Mouse (Mus musculus): Measurements from ENCODE around the gene Avl9. TPM values are rescaled to one million over a fixed set of nuclear protein-coding genes. Genes with fewer than 3 reads are reported as not detected.

The Avl9 gene
- total RNA-seq, 2 experiments from 2014 or later, result 3.8 to 4.9 TPM

- intact Hi-C loops (cut with DNase I; ENCODE audit: low total_unique reads), result no loop called here
- no peak for DNase-seq
Observed at GRCm38 (mm10) chr6:56785068-56785467, 70.4 kb downstream of the Avl9 start.

- intact Hi-C loops (cut with DNase I; ENCODE audit: low total_unique reads), result no loop called here
- DNase-seq, result no peak
Observed at GRCm38 (mm10) chr6:56787668-56788067, 73.0 kb downstream of the Avl9 start.

GRCm38 (mm10) chr6:56789336-56789735 is 74.6 kb downstream of the Avl9 start:
- no peak for DNase-seq
- intact Hi-C loops (cut with DNase I; ENCODE audit: low total_unique reads), result no loop called here

- DNase-seq, result no peak
- intact Hi-C loops (cut with DNase I; ENCODE audit: low total_unique reads), result no loop called here
Observed at GRCm38 (mm10) chr6:56794834-56795233, 80.1 kb downstream of the Avl9 start.

GRCm38 (mm10) chr6:56796232-56796631 is 81.5 kb downstream of the Avl9 start:
- intact Hi-C loops (cut with DNase I; ENCODE audit: low total_unique reads), result no loop called here

GRCm38 (mm10) chr6:56796668-56797141 is 82.0 kb downstream of the Avl9 start:
- intact Hi-C loops (cut with DNase I; ENCODE audit: low total_unique reads), result no loop called here
- peak; percentile 23 for DNase-seq

More at GRCm38 (mm10) chr6:56796232-56796631, 81.5 kb downstream of the Avl9 start:
- no peak for DNase-seq

GRCm38 (mm10) chr6:56797311-56798151 is 82.8 kb downstream of the Avl9 start, which contains the start of gene Kbtbd2:
Gene Kbtbd2, minus strand, starts transcription at chr6:56797813.
- intact Hi-C loops (cut with DNase I; ENCODE audit: low total_unique reads), result no loop called here
- peak; percentile 95 for DNase-seq

GRCm38 (mm10) chr6:56798152-56798465 is 83.4 kb downstream of the Avl9 start:
- intact Hi-C loops (cut with DNase I; ENCODE audit: low total_unique reads), result no loop called here
- no peak for DNase-seq

GRCm38 (mm10) chr6:56805026-56805425 is 90.3 kb downstream of the Avl9 start:
- intact Hi-C loops (cut with DNase I; ENCODE audit: low total_unique reads), result loop anchor here (5.0 kb wide), 1 partner anchor 102 kb away; no protein-coding TSS in a partner anchor
- no peak for DNase-seq

GRCm38 (mm10) chr6:56806195-56806594 is 91.5 kb downstream of the Avl9 start:
- no peak for DNase-seq
- intact Hi-C loops (cut with DNase I; ENCODE audit: low total_unique reads), result loop anchor here (5.0 kb wide), 1 partner anchor 101 kb away; no protein-coding TSS in a partner anchor

GRCm38 (mm10) chr6:56808656-56809055 is 94.0 kb downstream of the Avl9 start:
- intact Hi-C loops (cut with DNase I; ENCODE audit: low total_unique reads), result loop anchor here (5.0 kb wide), 1 partner anchor 99 kb away; no protein-coding TSS in a partner anchor
- no peak for DNase-seq

Other genes starting within 250 kb of the Avl9 start
- 1 to 10 TPM in 1 of 2 experiments, under 1 TPM in 1; 0.91 to 1.0 TPM for gene Pde1c, start 145.8 kb upstream of the Avl9 start, total RNA-seq (2021)
- 10 to 100 TPM; 15.9 to 17.0 TPM for gene Lsm5, start 10.2 kb upstream of the Avl9 start, total RNA-seq (2021)
- 10 to 100 TPM; 19.0 to 20.1 TPM for gene Kbtbd2, start 82.9 kb downstream of the Avl9 start, total RNA-seq (2021)
- gene Fkbp9, start 117.2 kb downstream of the Avl9 start, total RNA-seq (2021), result 10 to 100 TPM; 78.4 to 90.1 TPM
- 10 to 100 TPM; 53.9 to 58.8 TPM for gene Nt5c3, start 209.0 kb downstream of the Avl9 start, total RNA-seq (2021)
- under 1 TPM; 0.10 to 0.18 TPM for gene Vmn1r4, start 209.1 kb downstream of the Avl9 start, total RNA-seq (2021)